Mouse (Mus musculus): Measurements from ENCODE around the gene Olfr965.
"Not testable (repeated sequence)": the region's sequence is repeated elsewhere in the genome, so short reads cannot be mapped to it uniquely, and the experiment has no call there.

Olfr965 gene

GRCm38 (mm10) chr9:39711053-39711452 lies at the start of gene Olfr965:
Gene Olfr965 (plus strand): TSS chr9:39711353.
- DNase-seq = no peak

DNA sequence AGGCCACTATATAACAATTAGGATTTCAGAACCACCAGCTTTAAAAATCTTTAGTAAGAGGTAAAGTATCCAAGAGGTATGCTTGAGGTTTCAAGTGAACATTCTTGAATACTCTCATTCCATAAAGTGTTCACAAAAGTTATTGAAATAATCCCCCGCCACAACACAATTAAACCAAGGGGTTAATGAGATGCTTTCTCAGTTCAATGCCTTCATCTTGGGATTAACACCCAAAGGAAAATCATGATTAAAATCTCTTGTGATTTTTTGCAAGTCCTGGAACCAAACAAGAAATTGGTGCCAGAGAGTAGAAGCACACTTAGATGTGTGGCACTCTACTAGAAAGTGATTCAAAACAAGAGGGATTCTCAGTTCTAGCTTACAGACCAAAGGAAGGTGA lies 44.2 kb upstream of the Olfr965 start, which contains the start of gene Olfr963:
Gene Olfr963 (plus strand): TSS at position 301 of the 400 bp plus-strand sequence.
- no peak for DNase-seq

DNA sequence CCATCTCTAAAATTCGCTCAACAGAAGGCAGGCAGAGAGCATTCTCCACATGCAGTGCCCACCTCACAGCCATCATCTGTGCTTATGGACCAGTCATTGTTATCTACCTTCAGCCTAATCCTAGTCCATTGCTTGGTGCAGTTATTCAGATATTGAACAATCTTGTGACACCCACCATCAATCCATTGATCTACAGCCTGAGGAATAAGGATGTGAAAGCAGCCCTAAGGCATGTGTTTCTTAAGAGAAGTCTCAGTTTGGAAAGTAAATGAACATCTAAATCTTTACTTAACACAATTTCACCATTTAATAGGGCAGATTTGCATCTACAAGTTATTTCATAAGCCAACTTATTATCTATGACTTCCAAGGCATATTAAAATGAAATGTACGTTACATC lies 41.4 kb upstream of the Olfr965 start:
- DNase-seq = no peak

- DNase-seq = no peak
Observed at GRCm38 (mm10) chr9:39674820-39675219, 36.3 kb upstream of the Olfr965 start.

- DNase-seq = no peak
Observed at GRCm38 (mm10) chr9:39678557-39678956, 32.6 kb upstream of the Olfr965 start.

DNA sequence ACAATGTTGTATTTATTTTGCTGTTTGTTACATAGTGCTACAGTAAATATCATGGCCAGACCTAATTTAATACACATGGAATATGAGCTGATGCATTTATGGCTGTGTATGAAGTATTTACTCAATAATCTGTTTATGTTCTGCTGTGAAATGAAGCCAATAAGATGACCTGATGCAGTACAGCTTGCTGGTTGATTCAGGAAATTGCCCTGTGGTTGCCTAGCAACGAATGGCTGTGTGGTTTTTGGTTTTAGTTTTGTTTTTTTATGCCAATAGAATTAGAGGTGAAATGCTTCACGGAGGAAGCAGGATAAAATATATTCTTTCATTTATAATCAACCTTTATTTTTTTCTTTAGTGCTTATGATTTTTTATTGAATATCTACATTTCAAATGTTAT lies 31.9 kb upstream of the Olfr965 start:
- DNase-seq = no peak

- not testable (repeated sequence) for DNase-seq
Observed at GRCm38 (mm10) chr9:39701123-39701522, 10.0 kb upstream of the Olfr965 start.

- DNase-seq = no peak
Observed at GRCm38 (mm10) chr9:39707017-39707416, 4.1 kb upstream of the Olfr965 start, which contains the start of gene Olfr149. Gene Olfr149 (minus strand): TSS chr9:39707117.

GRCm38 (mm10) chr9:39708958-39709357 lies 2.2 kb upstream of the Olfr965 start:
- no peak for DNase-seq

DNA sequence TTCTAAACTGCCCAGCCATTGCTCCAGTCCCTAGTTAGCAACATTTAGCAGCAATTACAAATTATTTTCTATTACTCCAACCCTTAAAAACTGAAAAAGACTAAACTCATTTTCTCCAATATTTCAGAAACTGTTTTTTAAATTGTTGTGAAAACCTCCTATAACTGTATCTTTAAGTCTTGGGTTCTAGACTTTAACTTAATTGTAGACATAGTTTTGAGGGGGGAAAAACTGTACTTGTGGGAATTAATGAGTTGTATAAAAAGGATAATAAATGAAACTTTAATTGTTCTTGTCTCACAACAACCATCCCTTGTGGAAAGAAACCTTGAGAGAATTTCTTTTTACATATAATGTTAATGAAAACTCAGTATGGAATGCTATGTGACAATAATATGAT lies 19.5 kb downstream of the Olfr965 start, which contains the start of gene Olfr150:
Gene Olfr150 (plus strand): TSS at position 301 of the 400 bp plus-strand sequence.
- DNase-seq = no peak

DNA sequence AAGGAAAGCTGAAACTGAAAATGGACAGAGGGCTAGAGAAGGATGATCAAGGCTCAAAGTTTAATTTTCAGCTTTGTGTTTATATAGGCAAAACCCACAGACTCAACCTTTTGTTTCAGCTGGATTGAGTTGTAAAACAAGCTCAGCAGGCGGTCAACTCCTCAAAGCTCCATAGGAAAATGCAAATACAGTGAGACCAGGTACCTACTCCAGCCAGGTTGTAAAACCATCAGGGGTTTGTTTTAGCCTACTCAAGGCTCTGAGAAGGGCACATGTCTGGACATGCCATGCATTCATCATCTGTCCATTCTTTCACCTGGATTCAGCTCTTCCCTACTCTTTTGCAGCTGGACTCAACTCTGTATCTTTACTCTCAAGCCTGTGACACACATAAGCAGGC lies 29.6 kb downstream of the Olfr965 start:
- no peak for DNase-seq

DNA sequence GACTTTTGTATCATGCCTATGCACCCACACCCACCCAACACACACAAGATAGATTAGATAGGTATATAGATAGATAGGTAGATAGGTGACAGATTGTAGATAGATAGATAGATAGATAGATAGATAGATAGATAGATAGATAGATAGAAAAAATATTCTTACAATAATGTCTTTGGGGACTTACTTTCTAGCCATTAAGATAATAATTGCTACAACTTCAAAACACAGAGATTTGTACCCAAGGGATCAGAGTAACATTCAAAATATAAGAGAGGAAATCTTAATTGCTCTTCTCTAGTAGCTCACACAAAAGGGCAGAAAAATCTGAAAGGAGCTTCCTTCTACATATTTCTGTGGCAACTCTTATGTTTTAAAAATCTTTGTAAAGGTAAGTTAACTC lies 34.8 kb downstream of the Olfr965 start, which contains the start of gene Olfr967:
Gene Olfr967 (plus strand): TSS at position 301 of the 400 bp plus-strand sequence.
- DNase-seq = no peak

DNA sequence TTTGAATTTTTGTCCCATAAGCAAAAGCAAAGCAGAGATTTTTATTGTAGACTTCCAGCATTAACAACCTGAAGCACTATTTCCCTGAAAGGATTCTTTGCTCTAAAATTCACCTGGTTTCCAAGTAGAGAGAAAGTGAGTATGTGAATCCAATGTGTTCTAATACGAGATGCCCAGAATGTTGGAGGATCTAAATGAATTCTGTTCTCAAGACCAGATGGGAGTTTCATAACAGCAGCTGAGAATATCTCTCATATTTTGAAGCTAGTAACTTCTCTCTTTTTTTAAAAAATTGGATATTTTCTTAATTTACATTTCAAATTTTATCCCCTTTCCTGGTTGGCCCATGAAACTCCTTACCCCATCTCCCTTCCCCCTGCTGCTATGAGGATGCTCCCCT lies 35.3 kb downstream of the Olfr965 start:
- DNase-seq = no peak
